Mouse (Mus musculus) embryonic facial prominence, embryonic 12.5 days (tissue): Measurements from ENCODE around the gene Srebf1. TPM values are rescaled to one million over a fixed set of nuclear protein-coding genes. Genes with fewer than 3 reads are reported as not detected.

Source experiments
- ATAC-seq: fragments of 200-750 bp; cut with Nextera tagmentation; 2 replicates; pipeline ENCODE4 v1.8.0; 2017; ENCODE audit not compliant: insufficient number of reproducible peaks, insufficient read depth, low FRiP score, low TSS enrichment
- H3K27ac ChIP-seq: fragments of 300-500 bp; sonication (generic); 2 replicates; pipeline ENCODE4 v1.5.1; 2016; ENCODE audit warnings: mild to moderate bottlenecking
- H3K27me3 ChIP-seq: fragments of 300-500 bp; sonication (generic); 2 replicates; pipeline ENCODE4 v1.6.1; 2016; ENCODE audit warnings: mild to moderate bottlenecking, moderate library complexity
- H3K36me3 ChIP-seq: fragments of 300-500 bp; sonication (generic); 2 replicates; pipeline ENCODE4 v1.6.1; 2016; ENCODE audit warnings: mild to moderate bottlenecking
- H3K4me1 ChIP-seq: fragments of 300-500 bp; sonication (generic); 2 replicates; pipeline ENCODE4 v1.6.1; 2016
- H3K4me2 ChIP-seq: fragments of 300-500 bp; sonication (generic); replicated peaks from 2 replicates; pipeline ENCODE4 v1.6.1; 2016; ENCODE audit warnings: mild to moderate bottlenecking, moderate library complexity
- H3K4me3 ChIP-seq: fragments of 300-500 bp; sonication (generic); 2 replicates; pipeline ENCODE4 v1.5.1; 2016; ENCODE audit warnings: mild to moderate bottlenecking
- H3K9ac ChIP-seq: fragments of 300-500 bp; sonication (generic); 2 replicates; pipeline ENCODE4 v1.6.1; 2016; ENCODE audit warnings: mild to moderate bottlenecking, moderate library complexity
- H3K9me3 ChIP-seq: fragments of 300-500 bp; sonication (generic); 2 replicates; pipeline ENCODE4 v1.6.1; 2016; ENCODE audit warnings: mild to moderate bottlenecking, moderate library complexity
- WGBS: fragments of 180-500 bp; shearing (Covaris S2); methylation state at CpG from one replicate; pipeline ENCODE4 v1.1.7; 2016; 5-methylcytosine and 5-hydroxymethylcytosine counted together
- microRNA-seq: library from miRNA; unstranded; fragments of <30 nt; microRNA quantifications from one replicate; pipeline ENCODE4, GENCODE M21; 2017
- polyA plus RNA-seq: library from polyadenylated mRNA; unstranded; fragments of >200 nt; fragmentation: Nextera tagmentation; extraction: Ambion mirVana; gene quantifications from 2 replicates; pipeline ENCODE4 v1.2.1, GENCODE M21; 2016

Srebf1 gene
- polyA plus RNA-seq, 1 experiment from 2014 or later, result 56.6 TPM

- Histone ChIP-seq H3K4me2 (no peak overlapping the region), H3K9me3 (no peaks in the 10 kb centered on the region), H3K4me3 (no peak overlapping the region), H3K9ac (no peak overlapping the region), H3K27ac (no peak overlapping the region), H3K4me1 (peaks cover 31% of the 10 kb centered on the region), H3K36me3 (peaks cover 9% of the 10 kb centered on the region), H3K27me3 (no peaks in the 10 kb centered on the region)
- 80% methylated on average over 4 of the region's 4 CpGs for WGBS
- no peak for ATAC-seq
Observed at GRCm38 (mm10) chr11:60158271-60158670, 64.1 kb downstream of the Srebf1 start.

GRCm38 (mm10) chr11:60155690-60156089 lies 66.7 kb downstream of the Srebf1 start:
- ATAC-seq, result no peak
- 76% methylated on average over 5 of the region's 5 CpGs for WGBS

GRCm38 (mm10) chr11:60153936-60154335 lies 68.4 kb downstream of the Srebf1 start:
- WGBS, result 84% methylated on average over 3 of the region's 3 CpGs
- no peak for ATAC-seq
- no peak overlapping the region for H3K9ac ChIP-seq
- no peaks in the 10 kb centered on the region for H3K9me3 ChIP-seq
- H3K4me3 ChIP-seq, result no peak overlapping the region
- H3K4me1 ChIP-seq, result no peaks in the 10 kb centered on the region
- H3K4me2 ChIP-seq, result no peak overlapping the region
- no peak overlapping the region for H3K27ac ChIP-seq
- peaks cover 6% of the 10 kb centered on the region; the same call in 1 of the 2 replicates for H3K36me3 ChIP-seq
- H3K27me3 ChIP-seq, result no peaks in the 10 kb centered on the region

More at GRCm38 (mm10) chr11:60155690-60156089, 66.7 kb downstream of the Srebf1 start:
- no peak overlapping the region for H3K27ac ChIP-seq
- no peak overlapping the region for H3K9ac ChIP-seq
- H3K27me3 ChIP-seq, result no peaks in the 10 kb centered on the region
- no peak overlapping the region for H3K4me2 ChIP-seq
- peaks cover 8% of the 10 kb centered on the region for H3K4me1 ChIP-seq
- H3K36me3 ChIP-seq, result peaks cover 11% of the 10 kb centered on the region
- no peak overlapping the region for H3K4me3 ChIP-seq
- H3K9me3 ChIP-seq, result no peaks in the 10 kb centered on the region

- Histone ChIP-seq H3K9me3 (no peaks in the 10 kb centered on the region), H3K4me3 (no peak overlapping the region), H3K27ac (no peak overlapping the region), H3K4me2 (no peak overlapping the region), H3K27me3 (no peaks in the 10 kb centered on the region), H3K9ac (no peak overlapping the region), H3K36me3 (peaks cover 16% of the 10 kb centered on the region), H3K4me1 (no peaks in the 10 kb centered on the region)
- no peak for ATAC-seq
- 81% methylated on average over 1 of the region's 1 CpGs for WGBS
Observed at GRCm38 (mm10) chr11:60152339-60152738, 70.0 kb downstream of the Srebf1 start.

- no peak overlapping the region for H3K27ac ChIP-seq
- H3K9me3 ChIP-seq, result no peaks in the 10 kb centered on the region
- no peaks in the 10 kb centered on the region for H3K4me1 ChIP-seq
- no peak overlapping the region for H3K9ac ChIP-seq
- 87% methylated on average over 3 of the region's 3 CpGs for WGBS
- no peaks in the 10 kb centered on the region for H3K27me3 ChIP-seq
- no peak overlapping the region for H3K4me3 ChIP-seq
- peaks cover 33% of the 10 kb centered on the region for H3K36me3 ChIP-seq
- H3K4me2 ChIP-seq, result no peak overlapping the region
- ATAC-seq, result no peak
Observed at GRCm38 (mm10) chr11:60150677-60151076, 71.7 kb downstream of the Srebf1 start.

Small RNA genes within 50 kb of the gene (microRNA-seq; reads per million reads assigned to microRNA genes)
- gene Mir6921 (0.91 reads per million), gene Mir6922 (0.54 reads per million)

Other genes starting within 250 kb of the Srebf1 start
- 4.0 and 4.8 TPM in 2 replicates for gene Pemt, start 176.1 kb downstream of the Srebf1 start, polyA plus RNA-seq
- 35.6 and 36.4 TPM in 2 replicates for gene Rai1, start 117.6 kb downstream of the Srebf1 start, polyA plus RNA-seq
- gene Tom1l2, start 130.3 kb upstream of the Srebf1 start, polyA plus RNA-seq, result 28.4 and 28.7 TPM in 2 replicates
- 2.0 and 2.3 TPM in 2 replicates for gene Drc3, start 130.7 kb upstream of the Srebf1 start, polyA plus RNA-seq
- 28.0 and 28.9 TPM in 2 replicates for gene Gid4, start 194.6 kb upstream of the Srebf1 start, polyA plus RNA-seq
- gene Atpaf2, start 195.9 kb upstream of the Srebf1 start, polyA plus RNA-seq, result 48.8 and 51.9 TPM in 2 replicates
- gene Drg2, start 232.0 kb upstream of the Srebf1 start, polyA plus RNA-seq, result 118 and 122 TPM in 2 replicates
- gene Myo15, start 246.8 kb upstream of the Srebf1 start, polyA plus RNA-seq, result 0.52 and 0.63 TPM in 2 replicates